Mouse (Mus musculus): ENCODE results near the gene Rsph14. TPM values are rescaled to one million over a fixed set of nuclear protein-coding genes. Genes with fewer than 3 reads are reported as not detected.

Rsph14 gene
- not detected in 2 replicates for polyA plus RNA-seq (2016; fragmentation: Nextera tagmentation; extraction: Ambion mirVana)

DNA sequence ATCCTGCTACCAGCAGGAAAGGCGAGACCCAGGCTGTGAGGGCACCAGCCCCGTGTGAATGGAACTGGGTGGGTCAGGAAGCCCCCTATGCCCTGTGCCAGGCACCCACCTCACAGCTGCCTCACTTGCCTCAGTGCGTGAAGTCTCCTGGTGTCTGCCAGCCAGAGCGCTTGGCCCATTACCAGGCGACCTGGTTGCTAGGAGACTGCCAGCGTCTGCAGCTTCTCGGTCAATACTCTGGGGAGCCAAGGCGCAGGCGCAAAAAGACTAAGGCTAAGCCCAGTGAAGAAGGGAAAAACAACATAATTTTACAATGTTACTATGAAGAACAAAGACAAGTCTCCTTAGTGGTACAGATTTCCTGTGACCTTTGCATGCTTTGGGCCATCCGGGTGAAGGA lies at the start of gene Rsph14:
TSS of gene Rsph14 (minus strand) at position 192 of the 400 bp plus-strand sequence.
- Histone ChIP-seq H3K27me3 (replicated peaks; ENCODE audit: low read depth, poor library complexity, severe bottlenecking) (no peaks in the 10 kb centered on the region), H3K27ac (replicated peaks) (peak within 1 kb of the TSS; percentile 57; the same call in 1 of the 2 replicates), H3K36me3 (replicated peaks) (no peaks in the 10 kb centered on the region), H3K9me3 (no peaks in the 10 kb centered on the region), H3K4me3 (0 out of 2 replicates have a peak within 1 kb of the TSS, but pooled peaks have one; percentile 25), H3K4me1 (peaks cover 37% of the 10 kb centered on the region)
- DNase-seq (ENCODE audit: low spot score): peak; percentile 71
- 28% methylated on average over 10 of the region's 10 CpGs for WGBS

DNA sequence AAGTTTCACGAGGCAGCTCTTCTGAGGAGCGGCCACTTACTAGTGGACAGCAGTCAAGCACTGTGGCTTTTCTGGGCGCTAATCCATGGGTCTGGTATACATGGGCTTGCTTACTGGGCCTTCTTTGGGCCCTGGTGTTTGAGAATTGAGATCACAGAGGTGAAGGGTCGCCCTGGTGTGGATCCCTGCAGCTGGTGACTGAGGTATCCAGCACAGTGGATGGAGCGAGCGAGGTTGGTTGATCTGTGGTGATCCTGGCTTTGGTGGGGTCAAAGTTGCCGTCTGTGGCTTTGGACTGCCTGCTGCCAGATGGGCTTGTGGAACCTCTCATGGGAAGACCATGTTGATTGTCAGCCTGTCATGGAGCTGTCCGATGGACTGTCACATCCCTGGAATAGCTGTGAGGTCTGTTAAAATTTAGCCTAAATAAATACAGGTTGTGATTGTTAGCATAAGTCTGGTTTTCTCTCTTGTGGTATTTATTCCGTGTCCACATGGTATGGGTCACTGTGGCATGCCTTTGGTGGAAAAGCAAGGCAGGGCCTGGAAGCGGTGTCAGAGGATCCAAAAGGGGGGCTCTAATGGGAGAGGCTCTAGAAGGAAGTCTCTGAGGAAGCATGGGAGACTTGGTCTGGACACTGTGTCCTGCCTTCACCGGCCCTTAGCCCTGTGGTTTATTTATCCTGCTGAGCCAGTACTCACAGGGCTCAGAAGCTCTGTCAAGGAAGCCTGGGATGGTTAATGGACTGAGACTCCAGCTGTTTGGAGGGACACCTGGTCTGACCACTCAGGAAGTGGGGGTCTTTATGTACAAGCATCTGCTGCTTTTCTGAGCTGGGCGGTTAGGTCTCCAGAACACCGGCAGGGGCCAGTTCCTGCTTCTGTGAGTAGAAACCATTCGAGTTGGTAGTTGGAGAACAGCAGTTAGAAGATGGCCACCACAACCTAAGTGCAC lies 46.1 kb upstream of the Rsph14 start:
- H3K27me3 ChIP-seq (replicated peaks; ENCODE audit: low read depth, poor library complexity, severe bottlenecking): no peaks in the 10 kb centered on the region
- WGBS: 79% methylated on average over 14 of the region's 14 CpGs
- peaks cover 28% of the 10 kb centered on the region for H3K4me1 ChIP-seq
- DNase-seq (ENCODE audit: low spot score): no peak
- no peak overlapping the region; the same call in 1 of the 2 replicates for H3K27ac ChIP-seq (replicated peaks)
- peaks cover 53% of the 10 kb centered on the region for H3K36me3 ChIP-seq (replicated peaks)
- no peak overlapping the region for H3K4me3 ChIP-seq
- no peaks in the 10 kb centered on the region for H3K9me3 ChIP-seq

DNA sequence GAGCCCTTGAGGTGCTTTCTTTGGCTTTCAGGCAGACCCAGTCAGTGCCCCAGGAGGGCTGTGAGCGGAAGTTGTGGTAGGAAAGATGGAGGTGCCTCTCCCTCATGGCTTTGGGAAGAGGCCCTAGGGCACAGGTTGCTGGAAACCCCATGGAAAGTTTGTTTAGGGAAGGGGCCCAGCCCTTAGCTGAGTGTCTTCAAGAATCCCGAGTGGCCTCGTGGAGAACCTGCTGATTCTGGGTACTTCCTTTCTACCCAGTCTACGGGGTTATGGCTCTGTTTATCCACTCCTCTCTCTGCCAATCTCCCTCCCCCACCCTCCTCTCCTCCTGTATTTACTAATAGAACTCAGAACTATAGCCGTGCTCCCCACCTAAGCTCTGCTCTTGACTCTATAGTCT lies 43.3 kb upstream of the Rsph14 start:
- Histone ChIP-seq H3K36me3 (replicated peaks) (peaks cover 59% of the 10 kb centered on the region), H3K9me3 (no peaks in the 10 kb centered on the region), H3K4me1 (peaks cover 28% of the 10 kb centered on the region), H3K27ac (replicated peaks) (no peak overlapping the region), H3K4me3 (no peak overlapping the region), H3K27me3 (replicated peaks; ENCODE audit: low read depth, poor library complexity, severe bottlenecking) (no peaks in the 10 kb centered on the region)
- DNase-seq (ENCODE audit: low spot score): no peak
- WGBS: 79% methylated on average over 5 of the region's 5 CpGs

DNA sequence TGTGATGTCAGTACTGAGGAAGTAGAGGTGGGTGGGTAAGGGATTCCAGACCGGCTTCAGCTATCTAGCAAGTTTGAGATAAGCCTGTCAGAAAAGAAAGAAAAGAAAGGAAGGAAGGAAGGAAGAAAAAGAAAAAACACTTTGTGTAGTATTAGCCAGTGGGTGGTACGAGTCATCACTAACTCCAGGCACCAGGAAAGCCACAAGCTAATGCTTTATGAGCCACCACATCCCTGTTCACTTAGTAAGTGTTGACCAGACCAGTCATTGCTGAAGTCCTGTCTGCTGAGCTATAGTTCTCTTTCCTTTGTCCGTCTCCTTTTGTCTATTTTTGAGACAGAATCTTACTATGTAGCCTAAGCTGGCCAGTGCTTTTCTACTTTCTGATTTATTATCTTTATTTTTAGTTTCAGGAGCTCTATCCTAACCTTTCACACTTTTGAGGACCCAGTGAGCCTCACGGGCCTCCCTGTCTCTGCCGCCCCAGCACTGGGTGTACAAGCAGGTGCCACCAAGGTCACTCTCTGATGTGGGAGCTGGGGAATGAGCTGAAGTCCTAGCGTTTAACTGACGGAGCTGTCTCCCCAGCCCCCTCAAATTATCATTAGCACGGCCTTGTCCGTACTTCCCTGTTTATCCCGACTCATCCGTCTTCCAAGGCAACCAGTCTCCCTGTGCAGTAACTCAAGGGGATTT lies 38.0 kb upstream of the Rsph14 start:
- peaks cover 59% of the 10 kb centered on the region for H3K36me3 ChIP-seq (replicated peaks)

DNA sequence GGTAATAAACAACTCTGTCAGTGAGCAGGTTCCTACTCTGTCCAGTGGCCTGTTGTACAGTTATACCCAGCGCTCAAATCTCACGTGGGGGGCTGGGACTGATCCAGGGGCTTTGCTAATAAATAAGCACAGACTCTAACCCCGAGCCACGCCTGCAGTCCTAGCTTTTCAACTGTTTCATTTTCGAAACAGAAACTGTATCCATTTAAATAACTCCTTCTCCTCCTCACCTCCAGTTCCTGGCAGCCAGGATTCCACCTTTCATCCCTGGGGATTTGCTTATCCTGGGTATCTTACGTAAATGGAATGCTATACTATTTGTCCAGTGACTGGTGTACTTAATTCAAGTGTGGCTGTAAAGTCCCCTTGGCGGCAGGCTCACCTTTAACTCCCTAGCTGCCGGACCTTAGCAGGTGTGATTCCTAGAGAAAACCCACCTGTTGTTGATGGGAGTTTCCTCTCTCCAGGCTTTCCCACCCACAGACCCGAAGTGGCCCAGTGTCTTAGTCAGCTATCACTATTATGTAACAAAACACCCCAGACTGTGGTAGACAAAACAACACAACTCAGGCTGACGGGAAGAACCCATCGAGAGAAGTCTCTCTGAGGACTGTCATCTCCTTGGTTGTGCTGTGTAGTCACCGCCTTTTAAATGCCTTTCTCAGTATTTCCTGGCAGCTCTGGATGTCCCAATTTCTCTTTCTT lies 36.4 kb upstream of the Rsph14 start:
- no peak for DNase-seq (ENCODE audit: low spot score)
- Histone ChIP-seq H3K4me1 (peaks cover 45% of the 10 kb centered on the region), H3K9me3 (no peaks in the 10 kb centered on the region), H3K27me3 (replicated peaks; ENCODE audit: low read depth, poor library complexity, severe bottlenecking) (no peaks in the 10 kb centered on the region), H3K36me3 (replicated peaks) (peaks cover 60% of the 10 kb centered on the region), H3K4me3 (no peak overlapping the region), H3K27ac (replicated peaks) (no peak overlapping the region)
- WGBS: 66% methylated on average over 12 of the region's 12 CpGs

More for the DNA sequence above, 38.0 kb upstream of the Rsph14 start:
- WGBS: 83% methylated on average over 11 of the region's 11 CpGs
- Histone ChIP-seq H3K4me1 (peaks cover 32% of the 10 kb centered on the region), H3K9me3 (no peaks in the 10 kb centered on the region), H3K27me3 (replicated peaks; ENCODE audit: low read depth, poor library complexity, severe bottlenecking) (no peaks in the 10 kb centered on the region), H3K27ac (replicated peaks) (no peak overlapping the region), H3K4me3 (no peak overlapping the region)
- DNase-seq (ENCODE audit: low spot score): no peak

DNA sequence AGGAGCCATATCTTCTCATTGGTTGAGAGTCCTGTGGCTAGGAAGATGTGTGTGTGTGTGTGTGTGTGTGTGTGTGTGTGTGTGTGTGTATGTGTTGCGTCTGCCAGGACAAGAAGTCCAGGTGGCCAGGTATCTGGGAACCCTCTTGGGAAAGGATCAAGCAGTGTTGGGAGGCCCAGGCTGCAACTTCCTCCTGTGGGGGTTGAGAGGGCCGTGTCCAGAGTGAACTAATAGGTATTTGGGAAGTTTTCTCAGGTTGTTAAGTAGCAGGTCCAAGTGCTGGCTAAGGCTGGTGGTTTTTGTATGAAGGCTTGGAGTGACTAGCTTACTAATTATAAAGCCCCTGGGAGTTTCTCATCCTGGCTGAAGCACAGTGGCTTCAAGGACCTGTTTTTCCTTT lies 35.7 kb upstream of the Rsph14 start:
- no peaks in the 10 kb centered on the region for H3K9me3 ChIP-seq
- H3K4me3 ChIP-seq: no peak overlapping the region
- no peaks in the 10 kb centered on the region for H3K27me3 ChIP-seq (replicated peaks; ENCODE audit: low read depth, poor library complexity, severe bottlenecking)
- no peak for DNase-seq (ENCODE audit: low spot score)
- peaks cover 52% of the 10 kb centered on the region for H3K4me1 ChIP-seq
- peaks cover 57% of the 10 kb centered on the region for H3K36me3 ChIP-seq (replicated peaks)
- no peak overlapping the region for H3K27ac ChIP-seq (replicated peaks)
- WGBS: 56% methylated on average over 2 of the region's 2 CpGs

DNA sequence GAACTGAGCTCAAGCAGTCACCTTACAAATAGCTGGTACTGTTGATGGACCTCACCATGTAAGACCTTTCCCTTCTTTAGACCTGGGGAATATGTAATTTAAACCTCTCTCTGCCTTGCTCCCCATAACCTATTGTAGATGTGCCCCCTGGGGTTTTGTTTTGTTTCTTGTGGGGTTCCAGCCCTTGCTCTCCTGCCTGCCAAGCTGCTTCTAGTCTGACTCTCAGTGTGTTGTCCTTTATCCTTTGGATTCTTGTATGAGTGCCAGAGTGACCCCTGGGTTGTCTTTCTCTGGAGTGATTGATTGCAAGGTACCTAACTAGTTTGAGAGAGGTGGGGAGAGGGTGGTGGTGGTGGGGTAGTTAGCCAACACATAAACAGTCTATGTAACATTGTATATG lies 35.1 kb upstream of the Rsph14 start:
- H3K36me3 ChIP-seq (replicated peaks): peaks cover 51% of the 10 kb centered on the region
- peaks cover 59% of the 10 kb centered on the region for H3K4me1 ChIP-seq
- DNase-seq (ENCODE audit: low spot score): no peak
- no peak overlapping the region for H3K27ac ChIP-seq (replicated peaks)
- H3K27me3 ChIP-seq (replicated peaks; ENCODE audit: low read depth, poor library complexity, severe bottlenecking): peaks cover 2% of the 10 kb centered on the region; the same call in 1 of the 2 replicates
- no peaks in the 10 kb centered on the region for H3K9me3 ChIP-seq
- no peak overlapping the region for H3K4me3 ChIP-seq

DNA sequence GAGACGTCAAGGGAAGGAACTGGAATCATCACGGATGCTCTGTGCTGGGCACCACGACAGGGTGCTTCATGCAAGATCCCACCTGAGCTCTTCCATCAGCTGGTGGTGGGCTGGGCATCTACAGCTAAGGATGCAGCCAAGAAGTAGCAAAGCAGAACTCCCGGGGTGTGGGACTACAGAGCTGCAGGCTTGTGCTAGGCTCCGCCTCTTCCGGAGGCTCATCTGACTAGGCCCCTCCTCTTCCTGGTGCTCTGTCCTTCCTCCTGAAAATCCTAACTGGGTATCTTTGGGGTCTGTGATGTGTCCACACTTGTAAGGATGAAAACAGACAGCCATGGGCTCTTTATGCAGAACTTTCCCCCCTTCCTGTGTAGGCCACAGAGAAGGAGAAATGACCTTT lies 33.3 kb upstream of the Rsph14 start:
- Histone ChIP-seq H3K4me1 (peaks cover 75% of the 10 kb centered on the region), H3K4me3 (no peak overlapping the region), H3K27ac (replicated peaks) (no peak overlapping the region), H3K9me3 (no peaks in the 10 kb centered on the region), H3K27me3 (replicated peaks; ENCODE audit: low read depth, poor library complexity, severe bottlenecking) (peaks cover 14% of the 10 kb centered on the region), H3K36me3 (replicated peaks) (peaks cover 38% of the 10 kb centered on the region)
- DNase-seq (ENCODE audit: low spot score): no peak
- 84% methylated on average over 6 of the region's 6 CpGs for WGBS

DNA sequence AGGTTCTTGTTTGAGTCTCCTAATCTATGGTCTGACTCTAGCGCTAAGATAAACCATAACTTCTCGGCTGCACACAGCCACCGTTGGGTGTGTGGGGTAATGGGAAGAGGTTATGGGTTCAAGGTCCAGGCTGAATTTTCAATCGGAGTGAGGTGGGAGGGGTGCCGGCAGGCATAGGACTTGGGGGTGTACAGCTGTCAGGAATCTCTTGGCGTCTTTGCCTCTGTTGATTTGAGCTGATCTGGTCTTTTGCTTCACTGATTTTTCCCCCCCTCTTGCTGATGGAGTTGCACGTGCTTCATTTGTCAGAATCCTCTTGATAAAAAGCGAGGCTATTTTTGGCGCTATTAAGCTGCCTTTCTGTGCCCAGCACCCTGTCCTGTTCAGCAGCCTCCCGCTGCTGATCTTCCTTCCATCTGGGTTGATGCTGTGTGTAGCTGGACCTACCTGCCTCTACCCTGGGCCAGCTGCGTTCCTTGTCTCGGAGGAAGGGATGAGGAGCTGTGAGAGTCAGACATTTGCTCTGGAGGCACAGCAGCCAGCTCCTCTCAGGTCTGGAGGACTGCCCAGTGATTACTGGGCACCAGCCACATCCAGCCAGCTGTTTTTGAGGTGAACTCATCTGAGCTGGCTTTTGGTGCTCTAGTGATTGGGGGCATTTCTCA lies 31.0 kb upstream of the Rsph14 start:
- Histone ChIP-seq H3K4me3 (peak overlapping the region; percentile 88), H3K9me3 (no peaks in the 10 kb centered on the region), H3K36me3 (replicated peaks) (peaks cover 38% of the 10 kb centered on the region), H3K27ac (replicated peaks) (no peak overlapping the region), H3K27me3 (replicated peaks; ENCODE audit: low read depth, poor library complexity, severe bottlenecking) (peaks cover 14% of the 10 kb centered on the region), H3K4me1 (peaks cover 83% of the 10 kb centered on the region)
- no peak for DNase-seq (ENCODE audit: low spot score)
- WGBS: 83% methylated on average over 12 of the region's 12 CpGs

DNA sequence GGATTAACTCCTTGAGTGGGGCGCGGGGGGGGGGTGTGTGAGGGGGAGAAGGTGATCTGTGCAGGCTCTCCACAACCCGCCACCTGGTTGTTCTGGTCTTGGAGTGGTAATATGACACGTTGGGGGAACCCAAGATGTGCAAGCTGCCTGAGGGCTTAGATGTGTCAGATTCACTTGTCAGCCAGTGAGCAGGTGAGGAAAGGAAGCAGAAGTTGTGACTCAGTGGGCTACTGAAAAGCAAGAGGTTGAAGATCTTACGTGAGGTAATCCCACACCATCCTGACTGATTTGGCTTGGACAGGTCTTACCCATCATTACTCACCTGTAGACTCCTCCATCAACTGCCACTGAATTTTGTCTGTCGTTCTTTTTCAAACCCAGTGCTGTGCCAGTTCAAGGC lies 30.2 kb upstream of the Rsph14 start:
- H3K4me3 ChIP-seq: peak overlapping the region; percentile 88
- H3K4me1 ChIP-seq: peaks cover 80% of the 10 kb centered on the region
- H3K27me3 ChIP-seq (replicated peaks; ENCODE audit: low read depth, poor library complexity, severe bottlenecking): peaks cover 16% of the 10 kb centered on the region
- H3K27ac ChIP-seq (replicated peaks): no peak overlapping the region
- no peaks in the 10 kb centered on the region for H3K9me3 ChIP-seq
- DNase-seq (ENCODE audit: low spot score): peak; percentile 33
- WGBS: 44% methylated on average over 6 of the region's 6 CpGs
- peaks cover 38% of the 10 kb centered on the region for H3K36me3 ChIP-seq (replicated peaks)

DNA sequence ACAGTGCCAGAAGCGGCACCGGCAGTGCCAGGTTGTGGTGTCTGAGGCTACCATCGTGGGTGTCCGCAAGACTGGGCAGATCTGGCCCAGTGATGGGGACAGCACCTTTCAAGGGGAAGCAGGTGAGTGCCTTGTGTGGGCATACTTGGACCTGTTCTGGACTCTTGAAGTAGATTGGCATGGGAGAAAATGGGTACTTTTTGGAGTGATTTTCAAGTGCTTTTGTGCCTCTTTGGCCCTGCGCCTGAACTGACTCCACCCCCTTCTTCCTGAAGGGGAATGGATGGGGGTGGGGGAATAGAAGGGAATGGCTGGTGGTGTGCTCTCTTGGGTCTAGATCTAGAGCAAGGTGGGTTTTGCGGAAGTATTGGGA lies 29.8 kb upstream of the Rsph14 start:
- Histone ChIP-seq H3K27me3 (replicated peaks; ENCODE audit: low read depth, poor library complexity, severe bottlenecking) (peaks cover 20% of the 10 kb centered on the region), H3K4me1 (peaks cover 76% of the 10 kb centered on the region), H3K4me3 (peak overlapping the region; percentile 88), H3K9me3 (no peaks in the 10 kb centered on the region), H3K27ac (replicated peaks) (no peak overlapping the region), H3K36me3 (replicated peaks) (peaks cover 34% of the 10 kb centered on the region)
- WGBS: 20% methylated on average over 6 of the region's 6 CpGs
- no peak for DNase-seq (ENCODE audit: low spot score)
